ENCODE assay signal across 11 mouse cellular contexts in the genomic region with DNA sequence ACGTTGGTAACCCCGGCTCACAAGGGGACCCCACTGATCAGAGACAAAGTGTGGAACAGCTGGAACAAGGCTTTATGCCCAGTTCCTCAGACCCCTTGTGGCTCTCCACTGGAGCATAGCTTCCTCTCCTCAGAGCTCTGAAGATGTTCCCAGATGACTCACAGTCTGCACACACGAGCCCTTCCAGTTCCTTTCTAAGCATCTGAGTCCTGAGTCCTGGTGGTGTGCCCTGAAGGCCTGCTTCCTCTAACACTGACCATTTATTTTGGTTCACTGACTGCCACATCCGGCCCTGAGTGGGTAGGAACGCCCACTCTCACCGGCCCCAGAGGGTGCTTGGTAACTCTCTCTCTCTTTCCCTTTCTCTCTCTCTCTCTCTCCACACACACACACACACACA.
DNase-seq lines count a peak whose midpoint lies in the region.
"Had no signal": no experiment of that assay in that cellular context is flagged by ENCODE, and none has a peak within 500 bp of the region (broad histone marks: within the 10 kb centered on the region; RNA-seq: fewer than 3 reads in every experiment).

No protein-coding gene starts in this region.

- peak; percentile 40 for DNase-seq in kidney, adult 9 months
- no peak for DNase-seq in kidney, adult 11 months
- peak; percentile 92 for DNase-seq in 416B (ENCODE audit: low read depth)
- peak; percentile 58 for DNase-seq in adipocyte (ENCODE audit: low spot score)
- DNase-seq in lung, postnatal 36 days = peak; percentile 64
- no peak for DNase-seq in T-cell, adult 2 months (ENCODE audit: low spot score)
- DNase-seq in thymus, adult 18-20 months = no peak
- DNase-seq in cerebellum, postnatal 10 days = no peak
- DNase-seq: cerebellum, postnatal 14 days; heart, postnatal 14 days; thymus, postnatal 4 days had no signal

Comparison
In these comparisons a context has a peak if more than half of its experiments do, and no peak if none do; other contexts are left out.
1. DNase-seq: peak in kidney, adult 9 months (single experiment), 416B (single experiment), adipocyte (single experiment) and lung, postnatal 36 days (single experiment); none in kidney, adult 11 months (single experiment), T-cell, adult 2 months (single experiment), thymus, adult 18-20 months (0 of 2) and cerebellum, postnatal 10 days (0 of 2).